Mouse (Mus musculus): ENCODE results near the gene Nol9. TPM values are rescaled to one million over a fixed set of nuclear protein-coding genes. Genes with fewer than 3 reads are reported as not detected.

Gene Nol9
- total RNA-seq, 2 experiments from 2014 or later, result 23.4 TPM

Other genes starting within 250 kb of the Nol9 start
- 100 to 1,000 TPM; 230 to 235 TPM for gene Camta1, start 177.4 kb upstream of the Nol9 start, total RNA-seq (2021)
- 10 to 100 TPM; 66.9 to 70.5 TPM for gene Dnajc11, start 105.6 kb upstream of the Nol9 start, total RNA-seq (2021)
- gene Thap3, start 50.3 kb upstream of the Nol9 start, total RNA-seq (2021), result 10 to 100 TPM; 18.9 to 22.0 TPM
- gene Phf13, start 43.1 kb upstream of the Nol9 start, total RNA-seq (2021), result 10 to 100 TPM; 11.8 to 13.3 TPM
- gene Klhl21, start 30.5 kb upstream of the Nol9 start, total RNA-seq (2021), result 10 to 100 TPM; 16.4 to 18.6 TPM
- gene Zbtb48, start 11.7 kb upstream of the Nol9 start, total RNA-seq (2021), result 10 to 100 TPM; 12.2 to 14.4 TPM
- under 1 TPM; 0.38 to 0.92 TPM for gene Tas1r1, start 753 bp upstream of the Nol9 start, total RNA-seq (2021)
- gene Plekhg5, start 33.2 kb downstream of the Nol9 start, total RNA-seq (2021), result 100 to 1,000 TPM; 106 to 115 TPM
- gene Tnfrsf25, start 76.6 kb downstream of the Nol9 start, total RNA-seq (2021), result 10 to 100 TPM; 17.7 to 25.6 TPM
- gene Espn, start 113.0 kb downstream of the Nol9 start, total RNA-seq (2021), result under 1 TPM; 0.57 to 0.94 TPM
- gene Hes2, start 119.5 kb downstream of the Nol9 start, total RNA-seq (2021), result not detected
- 100 to 1,000 TPM; 352 to 388 TPM for gene Acot7, start 138.8 kb downstream of the Nol9 start, total RNA-seq (2021)
- gene Gpr153, start 234.9 kb downstream of the Nol9 start, total RNA-seq (2021), result 10 to 100 TPM in 1 of 2 experiments, 1 to 10 TPM in 1; 8.9 to 14.4 TPM

Data from layer of hippocampus, postnatal 14 days (tissue).